Mouse (Mus musculus) G1E (cell line): ENCODE results near the gene Kcnip2.

Experiments
- CTCF ChIP-seq: IDR thresholded peaks from 2 replicates; pipeline ENCODE4 v1.5.1; 2012; ENCODE audit warnings: low read depth, low read length, inconsistent platforms, mixed read lengths
- GATA1 ChIP-seq: IDR thresholded peaks from 2 replicates; pipeline ENCODE4 v1.6.1; 2012; ENCODE audit warnings: borderline replicate concordance, low read length, inconsistent platforms, mixed read lengths
- GATA2 ChIP-seq: IDR thresholded peaks from 2 replicates; pipeline ENCODE4 v1.6.1; 2012; ENCODE audit warnings: low read depth, low read length, inconsistent platforms, borderline replicate concordance
- POLR2AphosphoS5 ChIP-seq: IDR thresholded peaks from 2 replicates; pipeline ENCODE4 v1.6.1; 2012; ENCODE audit warnings: low read depth, low read length, inconsistent platforms; ENCODE audit not compliant: insufficient replicate concordance
- TAL1 ChIP-seq: conservative IDR thresholded peaks from 2 replicates; pipeline ENCODE4 v1.6.1; 2012; ENCODE audit warnings: low read depth, low read length, inconsistent platforms, mixed read lengths

- TF ChIP-seq GATA1 (no peak), CTCF (no peak), POLR2AphosphoS5 (no peak), GATA2 (no peak), TAL1 (no peak)
Measured at GRCm38 (mm10) chr19:45751881-45752280, 64.0 kb downstream of the Kcnip2 start.
